Mouse (Mus musculus) adrenal gland, adult (tissue): ENCODE data around the gene Tbc1d24.

Source experiments
- DNase-seq, 2 experiments: peaks; one replicate each; pipeline ENCODE4 v3.0.0; 2022 to 2023; ENCODE audit warnings: low spot score in 1 of 2; ENCODE audit not compliant: inconsistent age in 2 of 2

The Tbc1d24 gene

GRCm38 (mm10) chr17:24190934-24191333, 14.4 kb downstream of the Tbc1d24 start:
- DNase-seq: no peak

- no peak for DNase-seq
Measured at GRCm38 (mm10) chr17:24174259-24174658, 31.1 kb downstream of the Tbc1d24 start.

GRCm38 (mm10) chr17:24173423-24173822, 31.9 kb downstream of the Tbc1d24 start:
- peak; percentile 64 to 91 for DNase-seq

- DNase-seq: no peak
Measured at GRCm38 (mm10) chr17:24171738-24172137, 33.6 kb downstream of the Tbc1d24 start.

- no peak for DNase-seq
Measured at GRCm38 (mm10) chr17:24170729-24171128, 34.6 kb downstream of the Tbc1d24 start.

GRCm38 (mm10) chr17:24170125-24170524, 35.2 kb downstream of the Tbc1d24 start:
- DNase-seq: no peak

- DNase-seq: peak; percentile 95 to 99
Measured at GRCm38 (mm10) chr17:24169317-24170065, 35.9 kb downstream of the Tbc1d24 start, which contains the start of gene Atp6v0c. Gene Atp6v0c, minus strand, starts transcription at chr17:24169702.

- DNase-seq: peak in 1 of 2 experiments; percentile 80
Measured at GRCm38 (mm10) chr17:24168590-24169277, 36.6 kb downstream of the Tbc1d24 start.

- DNase-seq: peak; percentile 44 to 84
Measured at GRCm38 (mm10) chr17:24167891-24168505, 37.4 kb downstream of the Tbc1d24 start.

- peak in 1 of 2 experiments; percentile 57 for DNase-seq
Measured at GRCm38 (mm10) chr17:24167120-24167519, 38.2 kb downstream of the Tbc1d24 start.

- DNase-seq: peak in 1 of 2 experiments; percentile 56
Measured at GRCm38 (mm10) chr17:24164566-24165259, 40.6 kb downstream of the Tbc1d24 start.

GRCm38 (mm10) chr17:24163176-24163962, 42.0 kb downstream of the Tbc1d24 start, which contains the start of gene Amdhd2:
Gene Amdhd2, minus strand, starts transcription at chr17:24163766.
- DNase-seq: peak; percentile 97 to 99

GRCm38 (mm10) chr17:24162584-24163175, 42.7 kb downstream of the Tbc1d24 start:
- DNase-seq: peak in 1 of 2 experiments; percentile 47

- DNase-seq: no peak
Measured at GRCm38 (mm10) chr17:24161466-24161865, 43.9 kb downstream of the Tbc1d24 start.

GRCm38 (mm10) chr17:24157526-24157925, 47.8 kb downstream of the Tbc1d24 start:
- no peak for DNase-seq

GRCm38 (mm10) chr17:24157121-24157520, 48.2 kb downstream of the Tbc1d24 start:
- DNase-seq: no peak

- no peak for DNase-seq
Measured at GRCm38 (mm10) chr17:24156394-24156793, 49.0 kb downstream of the Tbc1d24 start.

GRCm38 (mm10) chr17:24155742-24156141, 49.6 kb downstream of the Tbc1d24 start:
- DNase-seq: no peak

GRCm38 (mm10) chr17:24154463-24154862, 50.9 kb downstream of the Tbc1d24 start:
- DNase-seq: no peak
